Mouse (Mus musculus) small intestine, adult 2 months (tissue): ENCODE results near the gene Ifnar2.

ENCODE experiments used
- CTCF ChIP-seq: fragments of 200-500 bp; IDR thresholded peaks from 2 replicates; pipeline ENCODE4 v1.5.1; 2012; ENCODE audit warnings: low read depth, mild to moderate bottlenecking, control low read depth, inconsistent platforms, low read length, moderate library complexity, mixed read lengths; ENCODE audit not compliant: insufficient replicate concordance, insufficient read length; ENCODE audit errors: extremely low read depth
- POLR2A ChIP-seq: fragments of 200-500 bp; IDR thresholded peaks from 2 replicates; pipeline ENCODE4 v1.6.1; 2012; ENCODE audit warnings: low read depth, mild to moderate bottlenecking, control low read depth, inconsistent platforms, low read length, moderate library complexity

DNA sequence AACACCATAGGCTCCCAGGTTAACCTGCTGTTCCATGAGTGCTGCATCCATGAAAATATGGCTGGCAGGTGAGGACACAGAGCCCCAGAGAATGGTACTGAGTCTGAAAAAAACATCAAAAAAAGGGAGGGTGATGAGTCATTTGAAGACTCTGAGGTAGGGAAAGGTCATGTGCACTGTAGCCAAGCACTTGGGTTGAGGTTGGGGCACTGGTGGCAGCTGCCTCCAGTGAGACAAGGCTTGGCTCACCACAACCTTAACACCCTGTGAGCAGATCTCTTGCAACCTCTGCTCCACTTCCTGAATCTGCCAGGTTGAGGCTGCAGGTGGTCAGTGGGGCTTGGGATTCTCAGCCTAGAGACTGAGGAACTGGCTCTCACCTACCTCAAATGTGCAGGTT is 6.0 kb upstream of the Ifnar2 start:
- TF ChIP-seq CTCF: no peak
- TF ChIP-seq POLR2A: no peak
